Mouse (Mus musculus): Measurements from ENCODE around the gene Dcaf11. TPM values are rescaled to one million over a fixed set of nuclear protein-coding genes. Genes with fewer than 3 reads are reported as not detected.

Dcaf11 gene
- polyA plus RNA-seq, 1 experiment from 2014 or later: 105 TPM

DNA sequence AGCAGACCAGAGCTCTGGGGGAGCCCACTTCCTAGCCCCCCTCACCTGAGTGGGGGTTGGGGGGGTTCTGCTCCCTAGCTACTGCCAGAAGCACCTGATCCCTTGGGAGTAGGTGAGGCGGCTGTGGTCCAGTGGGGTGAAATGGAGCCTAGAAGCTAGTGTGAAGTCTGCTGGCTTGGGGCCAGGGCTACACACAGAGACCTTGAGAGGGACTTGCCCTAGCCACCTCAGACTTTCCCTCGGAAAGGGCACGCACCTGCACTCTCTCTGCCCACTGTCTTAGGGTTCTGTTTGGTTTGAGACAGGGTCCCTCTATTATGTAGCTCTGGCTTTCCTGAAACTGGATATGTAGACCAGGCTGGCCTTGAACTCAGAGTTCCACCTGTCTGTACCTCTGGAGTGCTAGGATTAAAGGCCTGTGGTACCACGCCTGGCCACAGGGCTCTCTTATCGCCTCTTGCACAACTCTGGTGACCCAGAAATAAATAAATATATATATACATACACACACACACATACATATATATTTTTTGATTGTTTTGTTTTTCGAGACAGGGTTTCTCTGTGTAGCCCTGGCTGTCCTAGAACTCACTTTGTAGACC is 19.0 kb downstream of the Dcaf11 start:
- Histone ChIP-seq H3K4me1 (no peaks in the 10 kb centered on the region), H3K27me3 (replicated peaks) (no peaks in the 10 kb centered on the region), H3K4me3 (peak overlapping the region; percentile 73), H3K36me3 (peaks cover 20% of the 10 kb centered on the region), H3K9ac (peak overlapping the region; percentile 81), H3K4me2 (replicated peaks) (peak overlapping the region; percentile 90), H3K27ac (peak overlapping the region; percentile 71), H3K9me3 (no peaks in the 10 kb centered on the region)
- 41% methylated on average over 6 of the region's 6 CpGs for WGBS
- ATAC-seq (ENCODE audit: low FRiP score, low read depth): peak; percentile 59

DNA sequence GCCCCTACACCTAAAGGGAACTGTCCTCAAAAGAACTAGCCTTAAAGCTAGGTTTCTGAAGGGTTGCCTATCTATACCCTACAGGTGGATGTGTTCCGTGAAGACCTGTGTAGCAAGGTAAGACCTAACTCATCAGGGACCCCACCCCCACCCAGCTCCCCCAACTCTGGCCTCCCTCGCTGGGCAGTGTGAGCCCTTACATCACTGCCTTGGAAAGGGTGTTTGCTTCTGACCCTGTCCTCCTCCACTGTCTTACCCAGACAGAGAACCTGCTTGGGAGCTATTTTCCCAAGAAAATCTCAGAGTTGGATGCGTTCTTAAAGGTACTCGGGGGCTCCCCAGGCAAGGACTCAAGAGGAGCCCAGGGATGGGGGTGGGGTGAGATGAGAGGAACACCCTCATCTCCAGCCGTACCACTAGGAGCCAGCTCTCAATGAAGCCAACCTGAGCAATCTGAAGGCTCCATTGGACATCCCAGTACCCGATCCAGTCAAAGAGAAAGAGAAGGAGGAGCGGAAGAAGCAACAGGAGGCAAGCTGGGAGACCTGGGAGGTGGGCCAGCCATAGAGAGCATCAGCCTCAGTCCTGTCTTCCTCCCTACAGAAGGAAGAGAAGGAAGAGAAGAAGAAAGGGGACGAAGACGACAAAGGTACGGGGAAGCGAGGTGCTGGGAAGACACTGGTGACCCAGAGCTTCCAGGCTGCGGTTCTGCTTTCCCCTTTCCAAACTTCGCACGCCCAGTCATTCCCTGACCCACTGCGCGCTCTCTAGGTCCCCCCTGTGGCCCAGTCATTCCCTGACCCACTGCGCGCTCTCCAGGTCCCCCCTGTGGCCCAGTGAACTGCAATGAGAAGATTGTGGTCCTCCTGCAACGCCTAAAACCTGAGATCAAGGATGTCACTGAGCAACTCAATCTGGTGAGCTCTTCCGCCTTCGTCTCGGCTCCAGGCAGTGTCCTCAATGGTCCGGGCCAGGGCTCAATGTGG is 20.0 kb downstream of the Dcaf11 start:
- no peak overlapping the region for H3K27ac ChIP-seq
- no peak for ATAC-seq (ENCODE audit: low FRiP score, low read depth)

DNA sequence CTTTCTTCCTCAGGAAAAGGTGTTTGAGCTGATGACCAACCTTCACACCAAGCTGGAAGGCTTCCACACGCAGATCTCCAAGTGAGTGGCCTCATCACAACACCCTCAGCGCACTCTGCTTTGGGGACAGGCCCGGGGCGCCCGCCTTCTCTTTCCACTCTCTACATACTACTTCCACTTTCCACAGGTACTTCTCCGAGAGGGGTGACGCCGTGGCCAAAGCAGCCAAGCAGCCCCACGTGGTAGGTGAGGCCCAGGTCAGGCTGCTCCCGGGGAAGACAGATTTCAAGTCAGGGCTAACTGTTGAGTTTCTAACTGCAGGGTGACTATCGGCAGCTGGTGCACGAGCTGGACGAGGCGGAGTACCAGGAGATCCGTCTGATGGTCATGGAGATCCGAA is 20.9 kb downstream of the Dcaf11 start:
- ATAC-seq (ENCODE audit: low FRiP score, low read depth): no peak
- peaks cover 20% of the 10 kb centered on the region for H3K36me3 ChIP-seq
- no peaks in the 10 kb centered on the region for H3K9me3 ChIP-seq
- no peak overlapping the region for H3K4me3 ChIP-seq
- no peaks in the 10 kb centered on the region for H3K27me3 ChIP-seq (replicated peaks)
- 96% methylated on average over 16 of the region's 16 CpGs for WGBS
- peaks cover 4% of the 10 kb centered on the region; the same call in 1 of the 2 replicates for H3K4me1 ChIP-seq
- no peak overlapping the region for H3K27ac ChIP-seq
- H3K4me2 ChIP-seq (replicated peaks): no peak overlapping the region
- no peak overlapping the region for H3K9ac ChIP-seq

More for the DNA sequence above, 20.0 kb downstream of the Dcaf11 start:
- Histone ChIP-seq H3K4me1 (no peaks in the 10 kb centered on the region; the same call in 1 of the 2 replicates), H3K4me2 (replicated peaks) (no peak overlapping the region), H3K4me3 (no peak overlapping the region), H3K9ac (no peak overlapping the region), H3K36me3 (peaks cover 20% of the 10 kb centered on the region), H3K9me3 (no peaks in the 10 kb centered on the region), H3K27me3 (replicated peaks) (no peaks in the 10 kb centered on the region)
- WGBS: 87% methylated on average over 23 of the region's 23 CpGs

DNA sequence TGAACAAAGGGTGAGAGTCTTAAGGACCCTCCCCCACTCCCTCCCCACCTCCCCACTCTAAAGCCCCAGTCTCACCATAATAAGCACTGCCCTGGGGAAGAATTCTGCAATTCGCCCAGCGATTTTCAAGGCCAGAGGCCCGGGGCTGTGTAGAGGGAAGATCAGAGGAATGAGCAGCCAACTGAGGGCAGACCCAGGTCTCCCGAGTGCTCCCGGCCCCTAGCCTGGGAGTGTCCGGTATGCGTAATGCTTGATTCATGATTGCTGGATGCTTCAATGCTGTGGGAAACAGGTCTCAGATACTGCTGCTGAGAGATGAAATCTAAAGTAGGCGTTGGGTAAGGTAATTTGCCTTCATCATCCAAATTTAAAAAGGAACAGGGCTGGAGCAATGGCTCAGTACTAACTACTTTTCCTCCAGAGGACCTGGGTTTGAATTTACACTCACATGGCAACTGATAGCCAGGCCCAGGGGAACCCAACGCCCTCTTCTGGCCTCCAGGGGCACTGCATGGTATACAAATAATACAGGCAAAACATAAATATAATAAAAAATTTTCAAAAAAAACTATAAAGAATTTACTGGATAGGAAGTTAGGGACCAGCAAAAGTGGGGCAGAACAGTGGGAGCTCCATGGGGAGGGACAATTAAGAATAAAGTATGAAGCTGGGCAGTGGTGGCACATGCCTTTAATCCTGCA is 22.3 kb downstream of the Dcaf11 start:
- peaks cover 22% of the 10 kb centered on the region for H3K36me3 ChIP-seq
- no peak for ATAC-seq (ENCODE audit: low FRiP score, low read depth)
- WGBS: 74% methylated on average over 9 of the region's 9 CpGs

DNA sequence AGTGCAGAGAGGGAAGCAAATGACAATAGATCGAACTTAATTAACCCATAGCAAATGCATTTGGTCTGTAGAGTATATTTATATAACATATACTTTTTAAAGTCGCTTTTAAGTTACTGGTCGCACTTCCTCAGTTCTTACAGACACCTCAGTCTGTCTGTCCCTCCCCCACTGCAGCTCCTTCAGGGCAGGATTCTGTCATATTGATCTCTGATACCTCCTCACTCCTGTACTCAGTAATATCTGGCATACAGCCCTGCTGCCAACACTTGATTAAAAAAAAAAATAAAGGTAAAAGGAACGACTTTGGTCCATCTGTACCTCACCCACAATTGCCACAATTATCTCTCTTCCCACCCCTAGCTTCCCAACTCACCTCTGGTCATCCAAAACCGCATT is 24.5 kb downstream of the Dcaf11 start:
- Histone ChIP-seq H3K4me3 (peak overlapping the region; percentile 43), H3K4me2 (replicated peaks) (peak overlapping the region; percentile 79), H3K9me3 (no peaks in the 10 kb centered on the region), H3K9ac (peak overlapping the region; percentile 57), H3K36me3 (peaks cover 36% of the 10 kb centered on the region), H3K27ac (no peak overlapping the region), H3K4me1 (peaks cover 4% of the 10 kb centered on the region; the same call in 1 of the 2 replicates), H3K27me3 (replicated peaks) (no peaks in the 10 kb centered on the region)
- 42% methylated on average over 5 of the region's 5 CpGs for WGBS
- no peak for ATAC-seq (ENCODE audit: low FRiP score, low read depth)

More for the DNA sequence above, 22.3 kb downstream of the Dcaf11 start:
- Histone ChIP-seq H3K9me3 (no peaks in the 10 kb centered on the region), H3K4me1 (peaks cover 4% of the 10 kb centered on the region; the same call in 1 of the 2 replicates), H3K4me3 (no peak overlapping the region), H3K27ac (no peak overlapping the region), H3K27me3 (replicated peaks) (no peaks in the 10 kb centered on the region), H3K4me2 (replicated peaks) (no peak overlapping the region), H3K9ac (no peak overlapping the region)

DNA sequence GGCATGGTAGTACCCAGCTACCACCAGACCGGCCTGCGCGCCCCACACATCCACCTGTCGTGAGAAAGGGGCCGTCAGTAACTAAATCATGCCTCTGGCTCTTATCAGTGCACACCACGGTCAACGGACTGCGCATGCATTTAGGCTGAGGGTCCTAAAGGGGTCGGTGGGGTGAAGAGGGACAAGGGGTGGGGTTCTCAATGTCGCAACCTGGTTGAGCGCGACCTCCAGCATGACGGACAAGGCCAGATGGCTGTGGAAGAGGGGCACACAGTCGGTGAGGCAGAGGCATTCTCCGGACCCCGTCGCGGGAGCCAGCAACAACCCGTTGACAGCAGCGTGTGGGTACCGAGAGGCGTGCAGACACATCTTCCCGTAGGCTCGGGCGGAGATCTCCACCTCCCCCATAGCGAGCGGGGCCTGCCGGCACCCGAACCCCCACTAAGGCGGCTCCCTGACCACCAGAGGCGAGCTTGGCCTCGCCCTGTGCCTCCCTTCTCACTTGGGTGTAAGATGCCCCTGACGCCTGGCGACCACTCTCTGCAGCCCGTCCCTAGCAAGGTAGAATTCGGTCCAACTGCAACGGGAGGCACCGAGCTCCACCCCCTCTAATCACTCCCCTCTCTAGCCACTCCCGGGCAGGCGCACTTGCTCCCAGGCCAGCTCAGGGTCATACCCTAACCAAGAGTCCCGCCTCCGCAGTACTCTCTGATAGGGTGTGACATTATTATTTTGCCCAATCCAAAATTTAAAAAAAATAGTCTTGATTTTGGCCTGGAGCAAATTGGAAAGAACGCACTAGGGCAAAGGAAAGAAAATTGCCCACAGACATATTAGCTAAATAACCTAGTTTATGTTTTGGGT is 25.1 kb downstream of the Dcaf11 start, which contains the start of gene Emc9:
TSS of gene Emc9 (minus strand) at position 601 of the 864 bp plus-strand sequence.
- Histone ChIP-seq H3K4me2 (replicated peaks) (peak within 1 kb of the TSS; percentile 79), H3K4me3 (peak within 1 kb of the TSS; percentile 43), H3K27ac (no peak within 1 kb of the TSS), H3K27me3 (replicated peaks) (no peaks in the 10 kb centered on the region), H3K9ac (peak within 1 kb of the TSS; percentile 57), H3K4me1 (peaks cover 8% of the 10 kb centered on the region; the same call in 1 of the 2 replicates), H3K36me3 (peaks cover 36% of the 10 kb centered on the region), H3K9me3 (no peaks in the 10 kb centered on the region)
- ATAC-seq (ENCODE audit: low FRiP score, low read depth): peak; percentile 56
- 2% methylated on average over 43 of the region's 43 CpGs for WGBS

DNA sequence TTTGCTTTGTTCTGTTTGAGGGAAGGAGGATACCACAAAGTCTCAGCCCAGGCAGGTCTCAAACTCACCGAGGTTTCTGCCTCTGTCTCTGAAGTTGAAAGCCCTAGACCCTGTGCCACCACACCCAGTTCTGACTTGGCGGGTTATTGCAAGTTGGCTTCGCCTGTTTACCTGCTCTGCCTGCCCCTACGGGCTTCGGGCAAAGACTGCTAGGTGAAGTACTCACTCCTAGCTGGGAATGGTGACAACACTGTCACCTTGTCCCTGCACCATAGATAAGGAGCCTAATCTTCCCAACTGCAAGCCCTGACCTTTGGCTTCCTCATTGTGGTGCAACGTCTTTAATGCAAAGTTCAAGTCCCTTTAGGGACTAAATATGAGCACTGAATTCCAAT is 25.8 kb downstream of the Dcaf11 start:
- Histone ChIP-seq H3K27ac (no peak overlapping the region), H3K4me2 (replicated peaks) (peak overlapping the region; percentile 79), H3K36me3 (peaks cover 30% of the 10 kb centered on the region), H3K9me3 (no peaks in the 10 kb centered on the region), H3K4me1 (peaks cover 13% of the 10 kb centered on the region; the same call in 1 of the 2 replicates), H3K9ac (no peak overlapping the region), H3K4me3 (no peak overlapping the region), H3K27me3 (replicated peaks) (no peaks in the 10 kb centered on the region)
- WGBS: 65% methylated on average over 6 of the region's 6 CpGs
- no peak for ATAC-seq (ENCODE audit: low FRiP score, low read depth)

DNA sequence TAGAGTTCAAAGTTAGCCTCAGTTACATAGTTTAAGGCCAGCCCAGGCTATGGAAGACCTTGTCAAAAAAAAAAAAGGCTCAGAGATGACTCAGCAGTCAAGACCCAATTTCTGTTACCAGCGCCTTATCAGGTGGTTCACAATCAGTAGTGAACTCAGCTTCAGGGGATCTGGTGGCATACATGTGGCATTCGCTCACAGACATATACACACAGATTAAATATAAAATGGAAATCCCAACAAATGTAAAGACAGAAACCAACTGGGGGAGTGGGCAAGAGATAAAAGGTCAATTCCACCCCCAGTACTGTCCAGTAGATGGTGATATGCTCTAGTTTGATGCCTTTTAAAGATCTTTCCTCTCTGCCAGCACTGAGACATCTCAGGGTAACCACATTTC is 26.3 kb downstream of the Dcaf11 start:
- Histone ChIP-seq H3K4me1 (peaks cover 13% of the 10 kb centered on the region; the same call in 1 of the 2 replicates), H3K27me3 (replicated peaks) (no peaks in the 10 kb centered on the region), H3K36me3 (peaks cover 24% of the 10 kb centered on the region), H3K9ac (no peak overlapping the region), H3K4me2 (replicated peaks) (no peak overlapping the region), H3K4me3 (no peak overlapping the region), H3K27ac (no peak overlapping the region), H3K9me3 (no peaks in the 10 kb centered on the region)
- WGBS: 95% methylated on average over 2 of the region's 2 CpGs
- ATAC-seq (ENCODE audit: low FRiP score, low read depth): no peak

DNA sequence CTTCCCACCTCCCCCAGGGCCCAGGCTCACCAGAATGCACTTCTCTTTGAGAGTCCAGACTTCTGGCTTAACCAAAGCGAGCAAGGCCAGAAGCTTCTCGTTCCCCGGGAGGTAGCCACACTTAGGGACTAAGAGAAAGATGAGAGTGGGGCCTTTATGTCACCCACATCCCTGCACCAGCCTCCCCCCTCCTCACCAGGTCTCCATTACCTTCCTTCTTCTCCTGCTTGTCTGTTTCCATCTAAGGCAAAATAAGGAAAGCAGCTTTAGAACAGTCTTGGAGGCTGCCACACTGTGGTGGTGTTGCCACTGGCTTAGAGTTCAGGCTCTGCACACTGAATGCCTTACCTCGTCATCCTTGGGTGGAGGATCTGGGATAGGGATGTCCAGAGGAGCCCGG is 29.5 kb downstream of the Dcaf11 start:
- Histone ChIP-seq H3K4me1 (peaks cover 33% of the 10 kb centered on the region), H3K27ac (no peak overlapping the region), H3K9ac (no peak overlapping the region), H3K4me2 (replicated peaks) (no peak overlapping the region), H3K27me3 (replicated peaks) (no peaks in the 10 kb centered on the region), H3K36me3 (peaks cover 19% of the 10 kb centered on the region), H3K4me3 (no peak overlapping the region), H3K9me3 (no peaks in the 10 kb centered on the region)
- no peak for ATAC-seq (ENCODE audit: low FRiP score, low read depth)
- 94% methylated on average over 5 of the region's 5 CpGs for WGBS

DNA sequence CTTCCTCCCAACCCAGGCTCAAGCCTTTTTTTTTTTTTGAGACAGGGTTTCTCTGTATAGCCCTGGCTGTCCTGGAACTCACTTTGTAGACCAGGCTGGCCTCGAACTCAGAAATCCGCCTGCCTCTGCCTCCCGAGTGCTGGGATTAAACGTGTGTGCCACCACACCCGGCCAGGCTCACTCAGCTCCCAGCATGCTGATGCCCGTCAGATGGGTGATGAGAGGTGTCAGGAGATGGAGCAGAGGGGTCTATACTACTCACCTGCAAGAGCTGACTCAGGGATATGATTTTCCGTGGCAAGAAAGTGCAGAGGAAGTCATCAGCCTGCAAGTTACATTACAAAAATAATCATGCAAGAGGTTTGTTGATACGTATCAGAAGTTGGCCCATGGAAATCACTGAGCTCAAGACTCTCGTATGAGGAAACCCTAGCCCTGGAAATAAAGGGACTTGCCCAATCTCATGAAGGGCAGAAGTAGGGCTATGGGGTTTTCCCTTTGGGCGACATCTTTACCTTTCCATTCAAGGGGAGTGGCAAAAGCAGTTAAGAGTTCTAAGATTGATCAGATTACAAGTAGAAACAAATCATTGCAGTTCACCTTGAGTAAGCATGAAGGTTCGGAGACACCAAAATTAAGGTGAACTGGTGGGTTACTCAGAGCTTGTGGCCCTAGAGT is 30.1 kb downstream of the Dcaf11 start:
- peaks cover 26% of the 10 kb centered on the region for H3K36me3 ChIP-seq
- peak overlapping the region; percentile 86 for H3K9ac ChIP-seq
- peak overlapping the region; percentile 98 for H3K4me2 ChIP-seq (replicated peaks)
- no peak overlapping the region for H3K27ac ChIP-seq
- H3K27me3 ChIP-seq (replicated peaks): no peaks in the 10 kb centered on the region
- H3K4me1 ChIP-seq: peaks cover 32% of the 10 kb centered on the region
- H3K4me3 ChIP-seq: peak overlapping the region; percentile 87
- H3K9me3 ChIP-seq: no peaks in the 10 kb centered on the region
- ATAC-seq (ENCODE audit: low FRiP score, low read depth): no peak
- 87% methylated on average over 11 of the region's 11 CpGs for WGBS
